Mouse (Mus musculus) B cell, adult 2 months (primary cell): ENCODE data around the gene H1fx.
"Not testable (repeated sequence)": the region's sequence is repeated elsewhere in the genome, so short reads cannot be mapped to it uniquely, and the experiment has no call there.

ENCODE experiments used
- DNase-seq, 2 experiments: peaks; one replicate each; pipeline ENCODE4 v3.0.0; 2022

Gene H1fx

GRCm38 (mm10) chr6:87981547-87982256, at the start of gene H1fx:
Gene H1fx, minus strand, starts transcription at chr6:87981637.
- peak; percentile 62 to 65 for DNase-seq

- no peak for DNase-seq
Measured at GRCm38 (mm10) chr6:88030432-88030831, 49.0 kb upstream of the H1fx start.

GRCm38 (mm10) chr6:88027390-88027789, 46.0 kb upstream of the H1fx start:
- DNase-seq, result no peak

- no peak for DNase-seq
Measured at GRCm38 (mm10) chr6:88023316-88023890, 42.0 kb upstream of the H1fx start.

GRCm38 (mm10) chr6:88019154-88019553, 37.7 kb upstream of the H1fx start:
- DNase-seq, result no peak

GRCm38 (mm10) chr6:88017821-88018220, 36.4 kb upstream of the H1fx start:
- DNase-seq, result no peak

- DNase-seq, result no peak
Measured at GRCm38 (mm10) chr6:88015797-88016196, 34.4 kb upstream of the H1fx start.

GRCm38 (mm10) chr6:88013456-88013855, 32.0 kb upstream of the H1fx start:
- DNase-seq, result no peak

- DNase-seq, result no peak
Measured at GRCm38 (mm10) chr6:88012601-88013000, 31.2 kb upstream of the H1fx start.

GRCm38 (mm10) chr6:88011106-88011505, 29.7 kb upstream of the H1fx start:
- DNase-seq, result peak; percentile 56 to 66

- DNase-seq, result no peak
Measured at GRCm38 (mm10) chr6:88009209-88009608, 27.8 kb upstream of the H1fx start.

- not testable (repeated sequence) for DNase-seq
Measured at GRCm38 (mm10) chr6:88004773-88005172, 23.3 kb upstream of the H1fx start.

- DNase-seq, result no peak
Measured at GRCm38 (mm10) chr6:88003439-88003838, 22.0 kb upstream of the H1fx start.

GRCm38 (mm10) chr6:87998358-87998757, 16.9 kb upstream of the H1fx start:
- DNase-seq, result no peak

GRCm38 (mm10) chr6:87997706-87998265, 16.3 kb upstream of the H1fx start:
- peak; percentile 88 to 91 for DNase-seq

GRCm38 (mm10) chr6:87996606-87997005, 15.2 kb upstream of the H1fx start:
- DNase-seq, result no peak

- no peak for DNase-seq
Measured at GRCm38 (mm10) chr6:87995519-87995918, 14.1 kb upstream of the H1fx start.

- no peak for DNase-seq
Measured at GRCm38 (mm10) chr6:87993790-87994571, 12.5 kb upstream of the H1fx start.

GRCm38 (mm10) chr6:87992733-87993132, 11.3 kb upstream of the H1fx start:
- no peak for DNase-seq

- DNase-seq, result no peak
Measured at GRCm38 (mm10) chr6:87991886-87992285, 10.4 kb upstream of the H1fx start.

GRCm38 (mm10) chr6:87991216-87991615, 9.8 kb upstream of the H1fx start:
- no peak for DNase-seq

GRCm38 (mm10) chr6:87982506-87982905, 1.1 kb upstream of the H1fx start:
- no peak for DNase-seq

- DNase-seq, result peak; percentile 37 to 43
Measured at GRCm38 (mm10) chr6:87981030-87981485, 379 bp downstream of the H1fx start.
